Mouse (Mus musculus): Measurements from ENCODE around the gene Myo10.

Myo10 gene

DNA sequence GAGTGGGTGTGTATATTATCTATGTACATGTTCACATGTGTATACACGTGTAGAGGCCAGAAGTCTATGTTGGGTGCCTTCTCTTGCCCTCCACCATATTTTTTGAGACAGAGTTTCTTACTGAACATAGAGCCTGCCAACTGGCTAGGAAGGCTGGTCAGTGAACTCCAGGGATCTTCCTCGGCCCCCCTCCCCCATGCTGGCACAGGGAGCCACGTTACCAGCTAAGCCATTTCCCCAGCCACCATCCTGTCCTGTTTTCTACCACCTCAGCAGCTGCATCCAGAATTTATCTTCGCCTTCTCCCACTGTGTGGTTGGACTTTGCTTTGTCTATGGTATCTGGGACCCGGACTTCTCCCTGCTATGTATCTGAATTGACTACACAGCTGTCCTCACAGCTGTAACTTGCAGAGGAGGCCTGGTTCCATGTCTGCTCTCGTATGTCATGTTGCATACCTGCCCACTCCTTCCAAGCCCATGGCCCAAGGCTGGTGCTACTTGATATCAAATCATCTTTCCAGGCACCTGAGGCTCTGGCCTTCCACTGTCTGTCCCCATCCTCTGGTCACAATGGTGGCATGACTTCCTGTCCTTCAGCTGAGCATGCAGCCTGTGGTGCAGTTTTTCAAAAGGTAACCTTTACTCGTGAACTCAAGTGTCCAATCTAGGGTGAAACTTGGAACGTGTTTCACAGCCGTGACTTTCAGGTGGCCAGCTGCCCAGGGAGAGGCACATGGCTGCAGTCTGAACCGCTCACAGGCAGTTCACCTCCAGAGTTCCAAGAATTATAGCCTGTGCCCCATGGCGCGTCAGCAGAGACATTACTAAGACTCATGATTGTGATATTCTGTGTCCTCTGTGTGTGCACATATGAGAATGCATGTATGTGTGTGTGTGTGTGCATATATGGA, 18.8 kb downstream of the Myo10 start:
- in situ Hi-C loops (cut with MboI; ENCODE audit: low pct_unique_long_range_greater_than_20kb in 1 of 2, low sequenced_read_pairs in 2 of 2, unreplicated experiment in 1 of 2) = no loop called here

DNA sequence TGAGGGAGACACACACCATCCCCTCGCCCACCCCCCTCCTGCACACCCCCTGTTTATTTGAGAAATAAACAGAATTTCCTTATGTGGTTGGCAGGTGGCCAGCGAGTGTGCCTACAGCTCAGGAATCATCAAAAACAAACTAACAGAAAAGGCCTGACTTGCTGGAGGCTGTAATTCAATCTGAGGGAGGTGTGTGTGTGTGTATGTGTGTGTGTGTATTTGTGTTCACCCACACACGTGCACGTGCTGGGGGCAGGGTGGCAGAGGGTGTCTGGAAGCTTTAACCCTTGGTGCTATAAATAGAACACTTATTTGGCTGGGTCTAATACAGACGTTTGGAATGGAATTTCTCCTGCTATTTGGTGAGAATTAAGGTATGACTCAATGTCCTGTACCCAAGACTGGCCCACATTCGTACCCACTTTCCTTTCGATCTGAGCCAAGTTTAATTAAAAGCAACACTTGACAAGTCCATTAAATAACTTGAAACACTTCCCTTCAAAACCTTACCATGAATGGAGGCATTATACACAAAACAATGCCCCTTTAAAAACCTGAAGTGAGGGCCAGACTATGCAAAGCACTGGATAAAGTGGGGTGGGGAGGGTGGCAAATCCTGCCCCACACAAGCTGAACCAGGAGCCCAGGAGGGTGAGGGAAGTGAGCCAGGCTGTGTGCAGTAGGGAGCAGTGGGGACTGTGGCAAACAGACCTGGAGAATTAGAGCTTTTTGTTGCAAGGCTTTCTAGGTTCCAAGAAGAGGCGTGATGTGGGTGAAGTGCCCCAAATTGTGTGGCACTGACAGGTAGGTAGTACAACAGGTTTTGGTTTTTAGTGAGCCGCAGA, 20.1 kb downstream of the Myo10 start:
- in situ Hi-C loops (cut with MboI; ENCODE audit: low pct_unique_long_range_greater_than_20kb in 1 of 2, low sequenced_read_pairs in 2 of 2, unreplicated experiment in 1 of 2) = no loop called here

DNA sequence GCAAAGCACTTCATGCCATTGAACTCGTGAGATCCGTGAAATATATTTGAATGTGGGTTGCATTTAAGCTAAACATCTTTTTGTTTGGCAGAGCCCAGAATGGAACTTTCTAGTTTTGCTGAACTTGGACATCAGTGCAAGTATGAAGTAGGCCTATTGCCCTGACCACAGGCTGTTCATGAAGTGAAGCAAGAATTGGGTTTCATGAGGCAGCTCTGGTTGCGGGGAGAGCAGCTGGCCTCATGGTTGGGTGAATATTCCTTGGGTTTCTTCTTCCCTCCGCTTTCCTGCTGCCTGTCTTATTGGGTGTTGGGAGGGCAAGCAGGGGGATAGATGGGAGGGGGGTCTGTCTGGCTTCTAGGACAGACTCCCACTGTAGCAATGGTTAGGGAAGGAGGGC, 23.5 kb downstream of the Myo10 start:
- in situ Hi-C loops (cut with MboI; ENCODE audit: low pct_unique_long_range_greater_than_20kb in 1 of 2, low sequenced_read_pairs in 2 of 2, unreplicated experiment in 1 of 2) = no loop called here

DNA sequence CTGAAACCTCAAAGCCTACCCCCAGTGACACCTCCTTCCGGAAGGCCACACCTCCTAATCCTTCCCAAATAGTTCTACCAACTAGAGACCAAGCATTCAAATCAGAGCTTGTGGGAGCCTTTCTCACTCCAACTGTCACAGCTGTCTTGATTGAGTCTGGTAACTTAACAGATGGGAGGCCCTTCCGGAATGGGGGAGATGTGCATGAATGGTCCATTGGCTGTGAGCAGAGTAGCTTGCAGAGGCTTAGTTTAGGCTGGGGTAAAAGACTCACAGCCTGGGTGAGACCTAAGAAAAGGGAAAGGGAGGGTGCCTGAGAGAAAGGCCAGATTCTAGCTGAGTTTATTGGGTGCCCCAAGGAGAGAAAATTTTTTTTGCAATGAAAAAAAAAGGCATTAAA, 26.0 kb downstream of the Myo10 start:
- in situ Hi-C loops (cut with MboI; ENCODE audit: low pct_unique_long_range_greater_than_20kb in 1 of 2, low sequenced_read_pairs in 2 of 2, unreplicated experiment in 1 of 2) = no loop called here

DNA sequence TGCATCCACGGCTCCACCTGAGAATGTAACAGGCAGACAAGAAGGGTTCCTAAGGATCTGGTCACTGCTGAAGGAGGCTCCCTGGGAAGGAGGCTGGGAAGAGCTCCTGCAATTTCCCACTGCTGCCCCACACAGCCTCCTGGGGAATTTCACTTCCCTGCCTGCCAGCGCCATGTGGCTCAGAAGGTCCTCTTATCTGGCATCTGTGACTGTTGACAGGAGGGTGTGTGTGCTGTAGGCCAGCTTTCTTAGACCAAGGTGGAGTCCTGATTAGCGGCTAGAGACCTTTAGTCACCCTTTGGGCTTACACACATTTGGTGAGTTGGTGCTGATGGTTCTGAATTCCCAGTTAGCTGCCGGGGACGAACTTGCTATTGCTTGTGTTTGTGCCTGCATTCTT, 28.0 kb downstream of the Myo10 start:
- in situ Hi-C loops (cut with MboI; ENCODE audit: low pct_unique_long_range_greater_than_20kb in 1 of 2, low sequenced_read_pairs in 2 of 2, unreplicated experiment in 1 of 2) = no loop called here

DNA sequence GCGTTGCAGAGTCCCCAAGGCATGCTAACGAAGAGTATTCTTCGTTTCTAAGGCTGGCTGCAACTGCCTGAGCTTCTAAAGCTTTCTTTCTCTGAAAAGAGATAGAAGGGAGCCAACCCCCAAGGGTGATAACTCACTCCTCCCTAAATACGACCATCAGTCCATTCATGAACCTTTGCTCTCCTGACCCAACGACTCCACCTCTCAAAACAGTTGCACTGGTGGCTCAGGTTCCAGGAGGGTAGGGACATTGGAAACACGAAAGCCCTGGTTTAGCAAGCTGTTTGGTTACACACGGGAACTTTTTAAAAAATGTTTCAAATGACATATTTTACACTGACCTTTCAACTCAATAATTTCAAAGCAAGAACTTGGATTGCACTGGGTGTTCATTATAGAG, 29.5 kb downstream of the Myo10 start:
- in situ Hi-C loops (cut with MboI; ENCODE audit: low pct_unique_long_range_greater_than_20kb in 1 of 2, low sequenced_read_pairs in 2 of 2, unreplicated experiment in 1 of 2) = no loop called here

DNA sequence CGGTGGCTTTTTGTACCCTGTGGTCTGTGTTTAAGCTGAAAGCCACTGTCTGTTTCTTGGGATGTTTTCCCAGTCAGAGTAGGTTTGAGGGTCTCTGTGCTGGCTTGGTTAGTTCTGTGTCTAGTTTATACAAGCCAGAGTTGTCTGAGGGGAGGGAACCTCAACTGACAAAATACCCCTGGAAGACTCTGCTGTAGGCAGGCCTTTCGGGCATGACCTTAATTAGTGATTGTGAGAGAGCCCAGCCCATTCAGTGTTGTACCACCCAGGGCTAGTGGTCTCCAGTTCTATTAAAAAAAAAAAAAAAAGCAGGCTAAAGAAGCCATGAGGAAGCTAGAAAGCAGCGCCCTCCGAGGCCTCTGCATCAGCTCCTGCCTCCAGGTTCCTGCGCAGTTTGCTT, 30.0 kb downstream of the Myo10 start:
- in situ Hi-C loops (cut with MboI; ENCODE audit: low pct_unique_long_range_greater_than_20kb in 1 of 2, low sequenced_read_pairs in 2 of 2, unreplicated experiment in 1 of 2) = no loop called here

DNA sequence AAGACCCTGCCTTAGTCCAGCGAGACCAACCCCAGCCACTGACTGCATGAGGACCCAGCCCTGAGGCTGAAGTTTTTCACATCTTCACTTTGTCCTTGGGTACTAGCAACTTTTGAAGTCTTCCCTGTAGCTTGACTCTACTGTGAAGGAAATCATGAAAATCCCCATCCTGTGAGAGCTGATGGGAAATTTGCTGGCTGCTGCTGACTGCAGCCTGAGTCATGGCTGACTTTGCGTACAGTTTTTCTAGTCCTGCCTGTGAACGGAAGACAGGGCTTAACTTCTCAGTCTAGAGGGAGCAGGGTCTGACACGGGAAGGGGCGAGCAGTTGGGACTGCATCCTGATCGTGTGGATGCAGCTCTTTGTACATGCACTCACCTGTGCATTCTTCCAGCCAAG, 30.6 kb downstream of the Myo10 start:
- in situ Hi-C loops (cut with MboI; ENCODE audit: low pct_unique_long_range_greater_than_20kb in 1 of 2, low sequenced_read_pairs in 2 of 2, unreplicated experiment in 1 of 2) = no loop called here

DNA sequence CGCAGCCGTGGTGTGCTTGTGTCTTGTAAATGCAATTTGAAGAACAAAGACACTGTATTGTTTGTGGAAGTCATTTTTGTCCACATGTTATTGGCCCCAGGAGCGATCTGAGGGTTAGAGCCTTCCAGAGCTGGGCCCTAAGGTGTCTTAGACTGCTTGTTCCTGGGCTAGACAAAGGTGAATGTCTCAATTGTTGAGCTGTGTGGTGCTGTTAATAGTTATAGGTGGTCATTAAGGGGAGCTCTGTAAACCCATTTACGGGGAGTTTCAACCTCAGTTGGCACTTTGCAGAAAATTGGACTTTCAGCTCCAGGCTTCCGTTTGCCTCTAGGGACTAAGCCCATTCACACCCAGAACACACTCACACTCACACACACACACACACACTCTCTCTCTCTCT, 31.4 kb downstream of the Myo10 start:
- in situ Hi-C loops (cut with MboI; ENCODE audit: low pct_unique_long_range_greater_than_20kb in 1 of 2, low sequenced_read_pairs in 2 of 2, unreplicated experiment in 1 of 2) = no loop called here

DNA sequence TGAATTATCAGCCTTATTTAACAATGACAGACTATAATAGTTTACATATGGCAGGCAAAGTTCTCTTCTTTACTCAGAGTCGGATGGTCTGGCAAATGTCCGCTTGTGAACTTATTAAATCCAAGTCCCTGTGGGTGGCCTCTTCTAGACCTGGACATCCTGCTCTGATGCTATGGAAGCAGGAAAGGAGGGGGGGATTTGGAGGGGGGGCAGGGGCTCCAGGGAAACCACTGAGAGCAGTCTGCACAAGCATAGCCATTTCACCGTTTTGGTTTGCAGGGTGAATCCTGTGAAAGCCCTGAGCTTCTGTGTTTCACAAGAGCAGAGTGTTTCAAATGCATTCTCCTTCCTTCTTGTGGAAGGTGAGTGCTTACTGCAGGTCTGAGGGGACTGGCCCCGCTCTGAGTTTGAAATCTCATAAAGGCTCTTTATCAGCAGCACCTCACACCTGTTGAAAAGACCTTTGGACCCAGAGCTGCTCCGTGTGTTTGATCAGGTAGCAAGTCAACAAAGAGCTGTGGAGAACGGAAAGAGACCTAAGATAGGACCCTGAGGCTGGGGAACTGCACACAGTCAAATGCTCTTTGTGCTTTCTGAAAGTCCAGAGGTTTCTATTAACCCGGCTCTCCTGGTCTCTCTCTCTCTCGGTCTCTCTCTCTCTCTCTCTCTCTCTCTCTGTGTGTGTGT, 40.7 kb downstream of the Myo10 start:
- in situ Hi-C loops (cut with MboI; ENCODE audit: low pct_unique_long_range_greater_than_20kb in 1 of 2, low sequenced_read_pairs in 2 of 2, unreplicated experiment in 1 of 2) = no loop called here

DNA sequence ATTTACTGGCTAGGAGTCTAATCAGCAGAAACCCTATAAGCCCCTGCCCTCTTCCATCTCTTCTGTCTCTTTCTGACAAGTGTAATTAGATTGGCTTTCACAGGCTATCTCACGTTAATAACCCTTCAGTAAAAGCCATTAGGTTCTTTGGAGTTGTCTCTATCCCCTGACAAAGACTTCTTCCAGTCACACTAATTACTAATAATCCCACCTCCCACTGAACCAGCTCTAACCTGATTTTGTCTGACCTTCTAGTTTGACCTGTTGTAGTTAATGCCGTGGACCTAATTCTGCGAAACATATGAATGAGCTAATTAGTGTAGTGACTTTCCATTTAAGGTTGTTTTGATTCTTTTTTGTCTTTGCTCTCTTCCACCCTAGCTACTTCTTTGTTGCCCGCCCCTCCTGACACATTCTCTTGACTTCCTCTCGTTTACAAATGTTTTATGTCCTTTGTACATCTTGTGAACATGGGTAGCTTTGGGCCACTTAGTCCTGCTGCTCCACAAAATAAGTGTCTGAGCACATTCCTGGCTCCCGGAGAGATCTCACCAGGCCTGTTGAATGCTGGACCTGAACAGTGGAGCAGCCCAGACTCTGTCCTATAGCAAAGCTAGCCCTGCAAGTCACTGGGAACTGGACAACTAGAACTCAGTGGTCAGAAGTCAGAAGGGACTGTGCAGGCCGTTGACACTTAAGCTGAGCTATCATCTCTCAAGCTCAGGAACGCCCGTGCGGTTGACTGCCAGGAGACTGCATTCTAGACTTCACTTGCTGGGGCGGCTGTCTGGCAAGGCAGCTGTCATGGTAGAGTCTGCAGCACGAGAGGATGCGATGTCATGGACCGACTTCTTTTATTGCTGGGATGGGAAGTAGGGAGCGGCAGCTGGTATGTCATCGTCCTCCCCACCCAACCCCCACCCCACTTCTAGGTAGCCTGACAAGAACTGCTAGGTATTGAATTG, 47.2 kb downstream of the Myo10 start:
- in situ Hi-C loops (cut with MboI; ENCODE audit: low pct_unique_long_range_greater_than_20kb in 1 of 2, low sequenced_read_pairs in 2 of 2, unreplicated experiment in 1 of 2) = no loop called here

DNA sequence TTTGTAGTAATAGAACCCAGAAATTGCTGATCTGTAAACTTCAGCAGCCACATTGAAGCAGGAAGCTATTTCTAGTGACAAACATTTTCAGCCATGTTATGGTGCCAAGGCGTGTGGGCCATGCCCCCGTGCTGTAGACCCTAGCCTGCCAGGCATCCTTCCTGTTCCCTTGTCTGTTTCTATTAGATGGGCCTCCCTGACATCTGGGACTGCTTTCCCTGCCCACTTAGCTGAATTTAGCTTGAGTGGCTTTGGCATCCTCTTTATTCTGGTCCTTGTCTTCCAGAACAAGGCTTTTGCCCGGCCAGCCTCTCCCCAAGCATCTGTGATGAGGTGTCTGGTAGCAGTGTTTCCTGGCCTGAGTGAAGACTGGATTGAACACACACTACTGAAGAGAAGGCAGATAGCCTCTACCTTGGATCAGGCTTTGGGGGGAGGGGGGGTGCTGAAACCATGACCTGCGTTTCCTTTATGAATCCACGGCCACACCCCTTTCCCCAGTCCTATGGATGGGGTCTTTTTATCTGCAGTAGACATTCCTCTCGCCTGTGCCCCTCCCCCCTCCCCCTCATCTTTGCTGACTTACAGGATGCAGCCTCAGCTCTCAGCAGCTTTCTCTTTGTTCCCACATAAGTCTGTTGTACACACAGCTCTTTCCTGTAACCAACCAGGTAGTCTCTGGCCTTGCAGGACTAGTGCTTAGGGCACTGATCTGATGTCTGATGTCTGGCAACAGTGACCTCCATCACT, 51.1 kb downstream of the Myo10 start:
- in situ Hi-C loops (cut with MboI; ENCODE audit: low pct_unique_long_range_greater_than_20kb in 1 of 2, low sequenced_read_pairs in 2 of 2, unreplicated experiment in 1 of 2) = no loop called here

DNA sequence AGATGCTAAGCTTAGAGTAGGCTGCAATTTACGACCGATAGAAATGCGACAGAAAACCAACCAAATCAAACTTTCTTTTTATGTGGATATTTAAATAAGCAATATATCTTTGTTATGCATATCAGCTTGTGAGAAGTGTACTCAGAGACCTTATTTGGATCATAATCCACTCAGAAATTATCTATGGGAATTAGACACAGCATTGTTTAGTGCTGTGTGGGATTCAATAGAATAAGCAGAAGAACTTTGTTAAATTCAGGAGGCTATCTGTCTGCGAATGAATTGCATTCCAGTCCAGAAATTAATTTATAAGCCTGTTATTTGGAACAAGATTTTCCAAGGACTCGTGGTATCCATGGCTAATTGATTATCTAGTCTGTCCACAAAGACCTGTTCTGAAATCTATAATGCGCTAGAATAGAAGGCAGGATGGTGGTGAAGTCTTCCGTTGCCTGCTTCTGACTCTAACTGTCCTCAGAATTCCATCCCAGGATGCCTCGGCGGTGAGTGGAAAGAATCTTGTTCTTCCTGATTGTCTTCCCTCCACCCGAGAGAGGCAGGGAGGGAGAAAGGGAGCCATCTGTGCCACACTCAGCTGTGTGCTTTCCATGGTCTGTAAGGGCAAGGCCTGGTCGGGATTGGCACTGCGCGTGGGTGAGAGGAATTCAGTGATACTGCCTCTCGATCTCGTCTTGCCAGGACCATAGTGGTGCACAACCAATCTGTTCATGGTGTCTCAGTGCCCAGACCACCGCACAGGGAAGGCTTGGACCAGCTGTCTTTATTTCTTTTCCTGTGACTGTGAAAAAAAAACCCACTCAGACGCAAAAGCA, 52.0 kb downstream of the Myo10 start:
- in situ Hi-C loops (cut with MboI; ENCODE audit: low pct_unique_long_range_greater_than_20kb in 1 of 2, low sequenced_read_pairs in 2 of 2, unreplicated experiment in 1 of 2) = no loop called here

DNA sequence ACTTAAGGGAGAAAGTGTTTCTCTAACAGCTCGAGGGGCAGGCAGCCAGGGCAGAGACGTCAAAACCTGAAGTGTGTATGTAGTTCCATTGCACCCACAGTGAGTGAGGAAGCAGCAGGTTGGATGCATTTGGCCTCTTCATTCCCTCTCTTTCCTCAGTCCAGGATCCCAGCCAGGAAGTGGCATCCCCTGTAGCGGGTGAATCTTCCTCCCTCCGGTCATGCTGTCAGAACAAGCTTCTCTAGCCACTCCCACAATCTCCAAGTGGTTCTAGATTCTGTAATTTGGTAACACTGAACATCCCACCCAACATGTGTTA, 52.6 kb downstream of the Myo10 start:
- in situ Hi-C loops (cut with MboI; ENCODE audit: low pct_unique_long_range_greater_than_20kb in 1 of 2, low sequenced_read_pairs in 2 of 2, unreplicated experiment in 1 of 2) = no loop called here

DNA sequence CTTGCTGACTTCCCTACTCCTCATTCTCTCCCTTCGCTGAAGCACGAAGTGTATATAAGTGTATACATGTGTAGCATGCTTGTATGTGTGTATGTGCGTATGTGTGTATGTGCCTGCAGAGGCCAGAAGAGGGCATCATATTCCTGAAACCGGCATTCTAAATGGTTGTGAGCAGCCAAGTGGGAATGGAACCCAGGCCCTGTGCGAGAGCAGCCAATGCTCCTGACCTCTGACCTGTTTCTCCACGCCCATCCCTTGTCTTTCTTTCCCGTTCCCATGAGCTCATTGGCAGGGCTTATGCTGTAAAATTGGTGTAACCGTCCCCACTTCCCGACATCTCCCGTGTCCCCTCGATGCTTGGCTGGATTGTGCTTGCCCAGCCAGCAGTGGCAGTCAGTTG, 53.0 kb downstream of the Myo10 start:
- in situ Hi-C loops (cut with MboI; ENCODE audit: low pct_unique_long_range_greater_than_20kb in 1 of 2, low sequenced_read_pairs in 2 of 2, unreplicated experiment in 1 of 2) = no loop called here

DNA sequence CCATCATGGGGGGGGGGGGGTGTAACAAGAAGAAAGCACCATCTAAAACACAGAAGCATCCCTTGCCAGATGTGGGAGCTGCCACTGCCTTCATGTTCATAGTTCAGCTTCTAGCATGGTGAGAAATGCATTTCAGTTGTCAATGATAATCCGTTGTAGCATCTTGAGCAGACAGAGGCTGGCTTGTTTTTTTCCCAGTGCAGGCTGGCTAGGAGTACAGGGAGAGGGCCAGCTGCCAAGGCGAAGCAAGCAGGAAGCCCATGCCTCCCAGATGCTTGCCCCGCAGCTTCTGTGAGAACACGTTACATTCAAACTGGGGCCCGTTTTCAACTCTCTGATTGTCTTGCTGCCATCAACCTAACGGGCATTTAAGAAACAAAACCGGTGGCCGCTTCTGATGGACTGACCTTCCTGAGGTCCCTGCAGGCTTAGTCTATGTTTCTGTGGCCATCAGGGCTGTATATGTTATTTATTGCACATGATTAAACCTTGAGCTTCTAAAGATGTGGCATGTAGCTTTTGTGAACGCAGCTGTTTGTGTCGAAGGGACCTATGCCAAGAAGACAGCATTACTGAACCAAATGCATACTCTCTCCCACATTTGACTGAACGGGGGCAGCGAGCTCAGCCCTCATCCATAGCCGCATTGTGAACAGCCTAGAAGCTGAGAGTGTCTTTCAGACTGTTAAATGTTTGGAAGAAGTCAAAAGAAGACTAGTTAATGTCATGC, 53.9 kb downstream of the Myo10 start:
- in situ Hi-C loops (cut with MboI; ENCODE audit: low pct_unique_long_range_greater_than_20kb in 1 of 2, low sequenced_read_pairs in 2 of 2, unreplicated experiment in 1 of 2) = no loop called here
